Mouse (Mus musculus) thymus, postnatal 0 days (tissue): ENCODE results near the gene Mylip. TPM values are rescaled to one million over a fixed set of nuclear protein-coding genes. Genes with fewer than 3 reads are reported as not detected.

Experiments
- DNase-seq: peaks from one replicate; pipeline ENCODE4 v3.0.0-alpha.2; 2015; ENCODE audit warnings: low spot score
- polyA plus RNA-seq: library from polyadenylated mRNA; unstranded; fragments of >200 nt; fragmentation: Nextera tagmentation; extraction: Ambion mirVana; gene quantifications from 2 replicates; pipeline ENCODE4 v1.2.1, GENCODE M21; 2015

Gene Mylip
- polyA plus RNA-seq, 1 experiment from 2014 or later = 15.6 TPM

GRCm38 (mm10) chr13:45390962-45391853, 1.7 kb downstream of the Mylip start:
- peak; percentile 83 for DNase-seq

DNA sequence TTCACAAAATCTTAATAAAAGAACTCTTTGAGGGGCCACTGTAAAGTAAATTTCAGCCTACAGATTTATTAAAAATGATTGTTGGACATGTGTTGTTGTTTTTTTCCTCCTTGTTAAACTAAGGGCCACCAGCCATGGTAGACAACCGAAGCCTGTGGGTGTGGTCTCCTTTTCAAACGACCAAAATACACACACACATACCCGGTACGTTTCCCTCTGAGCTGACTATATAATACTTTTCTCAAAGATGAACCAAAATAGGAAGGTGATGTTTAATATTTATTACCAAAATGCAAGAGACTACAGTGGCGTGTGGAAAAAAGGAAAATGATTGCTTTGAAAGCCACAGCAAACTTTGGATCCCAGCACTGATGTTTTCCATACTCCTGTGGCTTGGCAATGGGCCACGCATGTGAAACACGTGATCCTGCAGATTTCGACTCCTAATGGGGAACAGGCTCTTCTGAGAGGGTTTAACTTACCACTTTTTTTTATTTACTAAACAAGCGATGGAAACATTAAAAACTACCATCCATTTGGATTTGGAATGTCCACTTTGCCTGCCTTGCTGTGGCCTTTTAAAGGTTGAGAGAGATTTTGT, 2.4 kb downstream of the Mylip start:
- no peak for DNase-seq

GRCm38 (mm10) chr13:45394221-45394768, 4.8 kb downstream of the Mylip start:
- no peak for DNase-seq

GRCm38 (mm10) chr13:45396724-45397123, 7.2 kb downstream of the Mylip start:
- no peak for DNase-seq

DNA sequence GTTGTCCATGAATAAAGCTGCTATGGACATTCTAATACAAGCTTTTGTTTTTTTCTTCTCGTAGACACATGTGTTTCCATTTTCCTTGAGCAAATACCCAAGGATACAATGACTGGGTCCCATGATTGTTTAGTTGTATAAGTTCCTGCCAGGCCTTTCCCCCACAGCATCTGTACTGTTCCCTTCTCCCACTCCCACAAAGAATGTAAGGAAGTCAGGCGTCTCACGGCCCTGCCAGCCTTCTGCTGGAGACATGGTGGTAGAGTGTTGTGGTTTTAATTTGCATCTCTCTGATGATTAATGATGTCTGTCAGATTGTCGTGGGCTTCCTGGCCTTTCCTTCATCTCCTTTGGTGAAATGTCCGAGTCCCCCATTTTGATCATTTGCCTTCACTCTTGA, 7.7 kb downstream of the Mylip start:
- DNase-seq = no peak

DNA sequence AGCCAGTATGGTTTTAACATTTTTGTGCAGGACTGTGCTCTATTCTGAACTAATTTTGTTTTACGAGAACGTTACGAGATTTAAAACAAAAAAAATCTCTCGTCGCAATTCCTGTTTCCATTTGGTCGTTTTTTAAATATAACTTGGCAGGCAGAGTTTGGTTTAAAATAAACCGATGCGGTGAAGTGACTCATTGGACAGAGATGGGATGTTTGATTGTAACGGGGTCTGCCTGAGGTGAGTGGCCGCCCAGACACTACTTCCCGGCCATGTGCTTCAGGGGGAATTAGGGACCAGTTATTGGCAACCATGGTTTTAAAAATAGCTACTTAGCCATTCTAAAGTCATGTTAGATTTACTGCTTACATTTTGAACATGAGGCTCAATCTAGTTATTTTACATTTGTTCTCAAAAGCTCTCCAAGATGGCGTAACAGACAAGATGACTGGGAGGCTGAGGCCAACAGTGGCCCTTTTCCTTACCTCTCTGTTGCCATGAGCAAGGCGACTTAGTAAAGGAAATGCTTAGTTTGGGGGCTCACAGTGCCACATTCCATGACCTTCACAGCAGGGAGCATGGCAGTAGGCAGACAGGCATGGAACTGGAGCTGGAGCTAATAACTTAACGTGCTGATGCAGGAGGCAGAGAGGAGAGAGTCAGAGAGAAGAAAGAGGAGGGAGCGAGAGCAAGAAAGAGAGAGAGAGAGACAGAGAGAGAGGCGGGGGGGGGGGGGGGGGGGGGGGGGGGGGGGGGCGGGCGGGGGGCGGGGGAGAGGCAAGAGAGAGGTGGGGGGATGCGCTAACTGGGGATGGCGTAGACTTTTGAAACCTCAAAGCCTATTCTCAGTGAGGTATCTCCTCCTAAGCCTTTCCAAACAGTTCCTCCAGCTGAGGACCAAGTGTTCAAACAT, 8.6 kb downstream of the Mylip start:
- DNase-seq = no peak

GRCm38 (mm10) chr13:45400700-45401099, 11.2 kb downstream of the Mylip start:
- DNase-seq = no peak

GRCm38 (mm10) chr13:45401816-45402215, 12.3 kb downstream of the Mylip start:
- DNase-seq = no peak

DNA sequence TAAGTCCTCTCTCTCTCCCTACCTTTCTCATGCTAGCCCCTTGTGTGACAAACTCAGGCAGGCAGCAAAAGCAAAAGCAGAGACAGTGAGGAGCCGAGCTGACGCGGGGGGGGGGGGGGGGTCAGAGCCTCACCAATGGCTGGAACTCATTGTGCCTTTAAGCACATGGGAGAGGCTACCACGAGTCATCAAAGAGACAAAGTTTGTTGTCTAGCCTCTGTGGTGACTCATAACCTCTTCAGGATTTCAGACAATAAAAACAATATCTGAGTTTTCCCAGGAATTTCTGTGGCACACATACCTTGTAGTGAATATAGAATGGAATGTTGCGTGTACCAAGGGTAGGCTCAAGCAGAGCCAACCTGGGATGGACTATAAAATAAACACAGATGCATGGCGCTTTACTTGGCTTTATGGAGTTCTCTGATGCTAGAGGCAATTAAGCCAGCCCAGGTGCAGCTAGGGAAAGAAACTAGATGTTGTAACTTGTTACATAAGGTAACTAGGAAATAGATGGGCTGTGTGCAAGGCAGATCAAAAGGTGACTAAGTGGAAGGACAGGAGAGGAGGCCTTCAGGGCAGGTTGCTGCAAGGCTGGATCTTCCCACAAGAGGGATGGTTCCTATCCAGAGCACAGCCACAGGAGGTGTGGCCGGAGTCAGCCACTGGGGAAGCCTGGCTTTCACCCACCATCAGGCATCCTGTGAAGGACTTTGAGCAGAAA, 12.9 kb downstream of the Mylip start:
- DNase-seq = no peak

- DNase-seq = no peak
These were observed 14.7 kb downstream of the Mylip start for GRCm38 (mm10) chr13:45404269-45404668.

DNA sequence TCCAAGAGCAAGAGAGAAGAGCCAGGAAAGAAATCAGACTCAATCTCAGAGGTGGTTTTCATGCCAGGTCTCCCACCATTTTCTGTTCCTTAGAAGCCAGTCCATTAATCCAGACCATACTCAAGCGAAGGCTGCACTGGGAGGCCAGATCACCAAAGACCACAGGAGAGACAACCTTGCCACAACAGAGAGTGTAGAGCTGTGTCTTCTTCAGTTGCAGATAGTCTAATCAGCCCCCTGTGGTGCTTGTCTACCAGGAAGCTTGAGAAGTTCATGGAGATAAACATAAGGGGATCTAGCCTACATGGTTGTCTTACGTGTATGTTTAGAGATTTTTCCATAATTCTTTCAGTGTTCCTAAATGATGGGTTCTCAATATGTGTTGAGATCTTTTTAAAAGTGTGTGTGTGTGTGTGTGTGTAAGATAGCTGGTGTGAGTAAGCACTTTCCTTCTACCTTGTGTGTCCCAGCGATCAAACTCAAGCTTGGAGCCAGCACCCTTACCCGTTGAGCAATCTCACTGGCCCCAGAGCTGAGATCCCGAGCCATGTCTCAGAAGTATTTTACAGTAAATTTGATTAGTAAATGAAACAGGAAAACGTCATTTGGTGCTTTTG, 15.8 kb downstream of the Mylip start:
- DNase-seq = no peak

DNA sequence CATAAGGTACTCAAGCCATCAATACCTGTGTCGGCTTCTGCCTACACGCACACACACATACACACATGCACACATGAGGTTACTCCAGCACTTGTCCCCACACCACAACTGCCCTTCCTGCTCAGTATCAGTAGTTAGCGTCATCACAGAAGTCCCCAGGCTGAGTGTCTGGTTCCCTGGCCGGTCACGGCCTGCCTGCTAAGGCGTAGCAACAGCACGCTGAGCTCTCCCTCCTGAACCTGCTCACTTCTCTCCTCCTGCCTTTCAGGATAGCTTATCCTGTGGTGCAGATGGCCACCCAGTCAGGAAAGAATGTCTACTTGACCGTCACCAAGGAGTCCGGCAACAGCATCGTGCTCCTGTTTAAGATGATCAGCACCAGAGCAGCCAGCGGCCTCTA, 16.7 kb downstream of the Mylip start:
- DNase-seq = no peak

- DNase-seq = no peak
These were observed 17.2 kb downstream of the Mylip start for GRCm38 (mm10) chr13:45406703-45407102.

DNA sequence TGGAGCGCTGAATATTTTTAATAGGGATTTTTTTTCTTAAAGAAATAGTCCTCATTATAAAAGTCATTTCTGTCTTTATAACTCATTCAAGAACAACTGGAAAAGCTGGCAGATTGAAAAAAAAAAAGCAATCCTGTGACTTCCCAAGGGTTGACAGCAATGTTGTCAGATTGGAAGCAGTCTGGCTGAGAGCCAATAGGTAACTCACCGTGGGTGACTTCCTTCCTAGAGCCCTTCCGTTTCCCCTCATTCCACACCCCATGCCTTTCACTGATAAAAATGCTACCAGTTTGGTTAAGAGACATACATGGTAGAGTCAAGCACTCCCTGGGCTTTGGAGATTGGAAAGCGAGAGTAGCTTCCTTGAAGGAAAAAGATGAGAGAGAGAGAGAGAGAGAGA, 21.4 kb downstream of the Mylip start:
- DNase-seq = no peak

GRCm38 (mm10) chr13:45413066-45413465, 23.5 kb downstream of the Mylip start:
- no peak for DNase-seq

DNA sequence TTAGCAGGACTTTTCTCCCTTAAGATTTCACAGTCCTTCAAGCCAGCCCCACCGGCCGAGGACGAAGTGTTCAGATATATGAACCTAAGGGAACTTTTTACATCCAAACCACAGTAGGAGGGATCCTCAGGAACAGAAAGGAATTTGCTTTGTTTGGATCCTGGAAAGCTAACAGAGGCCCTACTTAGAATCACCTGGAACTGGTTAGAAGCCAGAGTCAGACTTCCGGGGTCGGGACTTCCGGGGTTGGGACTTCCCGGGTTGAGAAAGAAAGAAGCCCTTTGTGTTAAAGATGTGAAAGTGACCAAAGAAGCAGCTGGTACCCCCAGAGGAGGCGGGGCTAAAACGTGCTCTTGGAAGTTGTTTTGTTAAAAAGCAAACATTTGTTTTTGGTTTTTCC, 24.5 kb downstream of the Mylip start:
- no peak for DNase-seq

GRCm38 (mm10) chr13:45416621-45417057, 27.1 kb downstream of the Mylip start:
- DNase-seq = no peak

- no peak for DNase-seq
These were observed 29.4 kb downstream of the Mylip start for GRCm38 (mm10) chr13:45418986-45419385.

DNA sequence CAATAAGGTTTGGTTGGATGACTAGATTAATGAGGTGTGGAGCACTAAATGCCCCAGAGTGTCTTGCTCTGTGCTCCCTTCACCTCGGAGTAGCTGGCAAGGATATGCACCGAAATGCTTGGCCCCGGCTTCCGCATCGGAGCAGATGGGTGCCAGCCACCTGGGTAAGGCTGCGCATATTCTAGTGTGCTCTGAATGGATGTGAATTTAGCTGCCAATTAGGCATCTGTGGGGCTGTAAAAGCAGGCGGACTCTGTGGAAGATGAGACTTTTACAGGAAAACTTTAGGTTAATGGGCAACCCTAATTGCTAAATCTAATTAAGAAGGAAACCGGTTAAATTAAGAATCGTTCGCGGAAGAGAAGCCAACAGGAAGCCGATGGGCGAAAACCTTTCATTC, 32.7 kb downstream of the Mylip start:
- DNase-seq = no peak

GRCm38 (mm10) chr13:45422709-45423108, 33.2 kb downstream of the Mylip start:
- no peak for DNase-seq
